Mouse (Mus musculus): ENCODE results near the gene Sytl1. TPM values are rescaled to one million over a fixed set of nuclear protein-coding genes. Genes with fewer than 3 reads are reported as not detected.

The Sytl1 gene
- total RNA-seq (2021), result under 1 TPM; 0.58 to 0.59 TPM

GRCm38 (mm10) chr4:133262882-133263281, at the start of gene Sytl1:
Gene Sytl1, minus strand, starts transcription at chr4:133263113.
- intact Hi-C loops (cut with DNase I), result no loop called here
- DNase-seq (ENCODE audit: extremely low spot score in 1 of 2, low spot score in 2 of 2), result no peak

DNA sequence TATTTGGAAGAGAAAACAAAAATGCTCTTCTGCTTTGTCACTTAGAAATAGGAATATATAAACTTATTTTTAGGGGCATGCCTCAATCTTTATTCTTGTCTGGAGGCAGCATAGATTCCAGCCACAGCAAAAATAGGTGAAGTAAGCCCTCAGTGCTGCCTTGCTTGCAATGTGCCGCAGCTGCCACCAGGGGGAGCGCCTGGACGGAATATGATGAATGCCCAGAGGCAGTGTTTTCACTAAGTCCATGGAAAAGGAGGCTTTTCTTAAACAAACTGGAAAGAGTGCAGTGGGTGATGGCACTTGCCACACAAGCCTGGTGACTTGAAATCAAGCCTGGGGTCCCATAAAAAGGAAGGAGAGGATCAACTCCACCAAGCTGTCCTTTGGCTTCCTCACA, 47.0 kb upstream of the Sytl1 start:
- intact Hi-C loops (cut with DNase I), result loop anchor here (5.0 kb wide), 3 partner anchors 32 to 142 kb away; no protein-coding TSS in a partner anchor
- peak; percentile 78 to 85 for DNase-seq (ENCODE audit: extremely low spot score in 1 of 2, low spot score in 2 of 2)

GRCm38 (mm10) chr4:133307331-133307730, 44.4 kb upstream of the Sytl1 start:
- intact Hi-C loops (cut with DNase I), result loop anchor here (5.0 kb wide), 1 partner anchor 35 kb away; no protein-coding TSS in a partner anchor
- DNase-seq (ENCODE audit: extremely low spot score in 1 of 2, low spot score in 2 of 2), result no peak

DNA sequence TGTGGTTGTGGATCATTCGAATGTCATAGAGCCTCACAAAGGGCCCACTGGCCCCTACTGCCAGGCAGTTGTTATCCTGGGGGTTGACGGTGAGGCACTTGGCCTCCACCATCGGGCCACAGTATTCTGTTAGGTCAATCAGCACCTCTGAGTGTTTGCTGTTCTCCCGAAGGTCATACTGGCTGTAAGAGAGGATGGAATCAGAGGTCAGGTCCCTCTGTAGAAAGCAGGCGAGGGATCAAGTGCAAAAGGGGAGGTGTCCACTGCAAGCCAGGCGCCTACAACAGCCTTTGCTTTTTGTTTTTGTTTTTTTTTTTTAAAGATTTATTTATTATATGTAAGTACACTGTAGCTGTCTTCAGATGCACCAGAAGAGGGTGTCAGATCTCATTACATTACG, 42.9 kb upstream of the Sytl1 start:
- intact Hi-C loops (cut with DNase I), result loop anchor here (5.0 kb wide), 1 partner anchor 36 kb away; no protein-coding TSS in a partner anchor

GRCm38 (mm10) chr4:133304770-133305169, 41.9 kb upstream of the Sytl1 start:
- intact Hi-C loops (cut with DNase I), result loop anchor here (5.0 kb wide), 1 partner anchor 38 kb away; no protein-coding TSS in a partner anchor
- no peak for DNase-seq (ENCODE audit: extremely low spot score in 1 of 2, low spot score in 2 of 2)

More for the DNA sequence above, 42.9 kb upstream of the Sytl1 start:
- DNase-seq (ENCODE audit: extremely low spot score in 1 of 2, low spot score in 2 of 2), result no peak

- intact Hi-C loops (cut with DNase I), result no loop called here
- DNase-seq (ENCODE audit: extremely low spot score in 1 of 2, low spot score in 2 of 2), result no peak
Observed at GRCm38 (mm10) chr4:133302668-133303067, 39.8 kb upstream of the Sytl1 start.

DNA sequence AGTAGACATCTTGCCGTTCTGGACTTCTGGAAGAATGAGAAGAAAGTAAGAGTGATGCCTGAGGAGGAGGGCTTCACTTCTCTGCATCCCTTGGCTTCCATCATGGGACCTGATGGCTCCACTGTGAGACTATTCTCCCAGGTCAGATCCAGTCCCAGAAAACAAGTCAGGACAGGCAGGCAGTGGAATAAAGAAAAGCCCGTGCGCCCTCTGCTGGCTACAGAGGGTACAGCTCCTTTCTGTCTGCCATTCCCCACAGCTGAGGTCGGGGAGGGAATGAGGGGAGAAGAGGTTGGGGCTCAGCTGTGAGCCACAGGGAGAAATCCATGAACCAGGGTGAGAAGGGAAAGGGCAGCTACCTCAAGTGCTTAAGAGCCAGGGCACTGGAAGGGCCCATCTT, 38.9 kb upstream of the Sytl1 start:
- intact Hi-C loops (cut with DNase I), result loop anchor here (2.0 kb wide), 1 partner anchor 291 kb away; the partner anchor contains the start of gene Ahdc1
- peak; percentile 64 to 73 for DNase-seq (ENCODE audit: extremely low spot score in 1 of 2, low spot score in 2 of 2)

DNA sequence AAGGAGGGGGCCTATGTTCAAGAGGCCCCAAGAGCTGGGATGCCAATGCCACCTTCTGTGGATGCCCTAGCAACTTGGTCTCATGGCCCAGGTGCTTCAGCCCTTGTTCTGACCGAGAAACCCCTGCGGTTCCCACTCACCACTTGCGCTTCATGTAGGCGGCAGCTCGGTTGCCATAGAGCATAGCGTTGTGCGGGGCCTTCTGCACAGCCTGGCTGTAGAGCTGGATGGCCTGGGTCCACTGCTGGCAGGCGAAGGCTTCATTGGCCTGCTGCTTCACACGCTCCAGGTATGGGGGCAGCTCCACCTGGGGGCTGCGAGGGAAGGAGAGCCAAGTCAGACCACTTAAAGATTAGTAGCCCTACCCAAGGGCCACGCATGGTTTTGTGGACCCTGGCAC, 37.5 kb upstream of the Sytl1 start:
- DNase-seq (ENCODE audit: extremely low spot score in 1 of 2, low spot score in 2 of 2), result no peak

DNA sequence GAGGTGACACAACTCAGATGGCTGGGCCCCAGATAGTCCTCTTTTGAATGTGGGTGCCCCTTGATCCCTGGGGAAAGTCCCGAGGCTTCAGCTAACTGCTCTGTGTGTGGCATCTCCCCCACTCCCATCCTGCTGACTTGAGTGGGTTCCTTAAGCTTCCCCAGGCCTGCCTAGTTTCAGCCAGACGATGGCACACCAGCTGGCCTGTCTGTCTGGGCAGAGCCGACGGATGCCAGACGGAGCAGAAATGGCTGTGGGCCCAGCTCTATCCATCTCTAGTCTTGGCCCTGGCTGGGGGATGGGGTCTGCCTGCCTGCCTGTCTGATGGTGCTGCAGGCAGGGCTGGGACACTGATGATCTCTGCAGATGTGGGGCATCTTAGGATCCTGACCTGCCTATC, 36.8 kb upstream of the Sytl1 start:
- intact Hi-C loops (cut with DNase I), result loop anchor here (2.0 to 10.0 kb wide), 3 partner anchors 87 to 355 kb away; partner anchors contain the start of genes Ahdc1, Cd164l2 and Gpr3
- DNase-seq (ENCODE audit: extremely low spot score in 1 of 2, low spot score in 2 of 2), result peak; percentile 62 to 72

More for the DNA sequence above, 37.5 kb upstream of the Sytl1 start:
- intact Hi-C loops (cut with DNase I), result loop anchor here (2.0 kb wide), 1 partner anchor 290 kb away; the partner anchor contains the start of gene Ahdc1

DNA sequence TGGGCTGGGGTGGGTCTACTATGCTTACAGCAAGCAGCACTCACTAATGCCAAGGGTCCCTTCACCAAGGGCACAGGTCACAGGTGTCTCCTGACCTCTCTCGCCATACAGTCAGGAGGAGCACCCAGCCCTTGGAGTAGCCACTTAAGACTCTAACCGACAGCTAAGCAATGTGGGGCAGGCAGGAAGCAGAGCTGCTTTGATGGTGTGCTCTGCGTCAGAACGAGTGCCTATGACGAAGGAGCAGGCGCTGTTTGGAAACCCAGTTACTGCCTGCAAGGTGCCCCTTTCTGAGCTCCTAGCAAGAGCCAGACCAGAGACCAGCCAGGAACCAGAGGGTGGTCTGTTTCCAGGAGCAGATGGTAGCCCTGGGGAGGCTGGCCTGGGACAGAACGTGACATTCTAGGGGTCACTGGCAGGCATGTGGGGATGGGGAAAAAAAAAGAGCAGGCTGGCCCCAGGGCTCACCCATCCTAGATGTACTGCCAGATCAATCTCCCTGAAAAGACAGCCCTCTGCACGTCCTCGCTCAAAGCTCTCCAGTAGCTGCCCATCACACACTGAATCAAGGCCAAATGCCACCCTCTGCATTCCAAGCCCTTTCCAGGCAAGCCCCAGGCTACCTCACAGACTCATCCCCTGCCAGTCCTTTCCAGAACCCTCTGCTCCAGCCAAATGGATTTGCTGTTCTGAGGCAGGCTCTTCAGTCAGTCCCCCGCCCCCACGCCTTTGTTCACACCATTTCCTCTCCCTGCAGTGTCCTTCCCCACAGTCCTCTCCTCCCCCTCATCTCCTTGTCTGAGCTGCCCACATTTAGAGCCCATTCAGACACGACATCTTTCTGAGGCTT, 35.8 kb upstream of the Sytl1 start:
- DNase-seq (ENCODE audit: extremely low spot score in 1 of 2, low spot score in 2 of 2), result peak in 1 of 2 experiments; percentile 78
- intact Hi-C loops (cut with DNase I), result loop anchor here (5.0 to 10.0 kb wide), 2 partner anchors 86 to 354 kb away; partner anchors contain the start of genes Cd164l2 and Gpr3

GRCm38 (mm10) chr4:133297801-133298238, 34.9 kb upstream of the Sytl1 start:
- intact Hi-C loops (cut with DNase I), result loop anchor here (5.0 to 10.0 kb wide), 2 partner anchors 86 to 353 kb away; partner anchors contain the start of genes Cd164l2 and Gpr3
- peak; percentile 86 to 92 for DNase-seq (ENCODE audit: extremely low spot score in 1 of 2, low spot score in 2 of 2)

DNA sequence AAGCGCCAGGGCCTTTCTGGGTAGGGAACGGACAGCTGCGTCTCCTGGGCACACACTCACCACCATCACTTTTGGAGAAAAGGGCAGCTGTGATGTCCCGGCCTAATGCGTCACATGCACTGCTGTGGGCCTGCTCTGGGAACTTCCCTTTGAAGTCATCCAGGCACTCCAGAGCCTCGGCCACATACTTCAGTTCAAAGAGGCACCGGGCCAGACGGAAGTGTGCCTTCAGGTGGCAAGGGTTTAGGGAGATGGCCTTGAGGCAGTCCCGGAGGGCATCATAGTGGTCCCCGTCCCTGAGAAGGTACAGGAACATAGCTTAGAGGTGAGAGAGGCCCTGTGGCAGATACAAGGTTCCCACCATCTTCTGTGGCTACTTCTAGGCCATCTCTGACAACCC, 34.4 kb upstream of the Sytl1 start:
- intact Hi-C loops (cut with DNase I), result loop anchor here (5.0 to 10.0 kb wide), 2 partner anchors 85 to 353 kb away; partner anchors contain the start of genes Cd164l2 and Gpr3
- no peak for DNase-seq (ENCODE audit: extremely low spot score in 1 of 2, low spot score in 2 of 2)

DNA sequence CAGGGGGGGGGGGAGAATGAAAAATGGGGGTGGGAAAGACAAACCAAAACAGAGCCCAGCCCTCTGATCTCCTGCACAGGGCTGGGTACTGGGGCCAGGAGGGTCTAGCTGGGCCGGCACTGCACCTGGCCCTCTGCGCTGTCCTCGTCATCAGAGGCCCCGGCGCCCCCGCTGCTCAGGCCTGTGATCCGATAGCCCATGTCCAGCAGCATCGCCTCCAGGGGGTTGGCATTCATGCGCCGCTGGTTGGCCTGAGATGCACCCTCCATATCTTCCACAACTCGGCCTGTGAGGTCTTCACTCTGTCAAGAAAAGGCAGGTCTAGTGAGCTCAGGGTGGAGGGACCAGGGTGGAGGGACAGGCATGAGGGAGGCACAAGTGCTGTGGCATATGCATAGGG, 31.2 kb upstream of the Sytl1 start:
- intact Hi-C loops (cut with DNase I), result loop anchor here (10.0 kb wide), 1 partner anchor 349 kb away; no protein-coding TSS in a partner anchor
- peak in 1 of 2 experiments; percentile 54 for DNase-seq (ENCODE audit: extremely low spot score in 1 of 2, low spot score in 2 of 2)

DNA sequence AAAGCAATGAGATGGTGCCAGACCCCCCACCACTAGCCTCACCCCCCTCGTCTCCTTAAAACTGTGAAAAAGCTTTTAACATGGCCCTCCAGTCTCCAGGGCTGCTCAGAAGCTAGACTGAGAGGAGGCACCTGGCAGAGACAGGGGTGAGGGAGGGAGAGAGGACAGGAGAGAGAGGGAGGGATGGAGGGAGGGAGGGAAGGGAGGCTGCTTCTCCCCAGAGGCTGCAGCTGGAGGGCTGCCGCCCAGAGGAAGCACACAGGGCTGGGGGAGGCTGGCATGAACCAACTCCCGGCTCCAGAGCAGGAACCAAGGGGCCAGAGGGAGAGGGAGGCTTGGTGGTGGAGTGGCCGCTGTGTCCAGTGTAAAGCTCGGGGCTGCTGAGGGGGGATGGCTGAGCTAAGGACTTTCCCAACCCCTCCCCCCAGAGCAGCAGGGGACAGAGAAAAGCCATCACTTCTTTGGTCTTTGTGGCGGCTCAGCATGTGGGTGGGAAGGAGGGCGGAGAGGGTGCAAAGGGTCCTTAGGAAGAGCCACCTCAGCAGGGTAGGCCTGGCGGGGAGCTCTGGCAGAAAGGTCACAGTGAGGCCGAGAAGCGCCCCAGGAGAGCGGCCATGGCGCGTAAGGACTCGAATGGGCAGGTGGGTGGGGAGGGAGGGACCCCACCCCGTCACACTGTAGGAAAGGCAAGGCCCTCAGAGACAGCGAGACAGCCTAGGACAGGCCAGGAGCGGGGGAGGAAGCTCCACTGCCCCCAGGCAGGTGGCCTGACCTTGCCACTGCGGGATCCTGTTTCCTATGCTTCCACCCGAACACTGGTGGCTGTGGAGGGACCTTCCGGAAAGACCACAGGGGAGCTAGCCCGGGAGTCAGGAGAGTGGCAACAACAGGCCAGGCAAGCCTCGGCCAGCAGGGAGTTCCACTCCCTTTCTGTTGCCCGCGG, 30.3 kb upstream of the Sytl1 start:
- DNase-seq (ENCODE audit: extremely low spot score in 1 of 2, low spot score in 2 of 2), result peak in 1 of 2 experiments; percentile 54
- intact Hi-C loops (cut with DNase I), result loop anchor here (10.0 kb wide), 1 partner anchor 348 kb away; no protein-coding TSS in a partner anchor

- intact Hi-C loops (cut with DNase I), result loop anchor here (10.0 kb wide), 1 partner anchor 348 kb away; no protein-coding TSS in a partner anchor
- no peak for DNase-seq (ENCODE audit: extremely low spot score in 1 of 2, low spot score in 2 of 2)
Observed at GRCm38 (mm10) chr4:133292405-133292804, 29.5 kb upstream of the Sytl1 start.

DNA sequence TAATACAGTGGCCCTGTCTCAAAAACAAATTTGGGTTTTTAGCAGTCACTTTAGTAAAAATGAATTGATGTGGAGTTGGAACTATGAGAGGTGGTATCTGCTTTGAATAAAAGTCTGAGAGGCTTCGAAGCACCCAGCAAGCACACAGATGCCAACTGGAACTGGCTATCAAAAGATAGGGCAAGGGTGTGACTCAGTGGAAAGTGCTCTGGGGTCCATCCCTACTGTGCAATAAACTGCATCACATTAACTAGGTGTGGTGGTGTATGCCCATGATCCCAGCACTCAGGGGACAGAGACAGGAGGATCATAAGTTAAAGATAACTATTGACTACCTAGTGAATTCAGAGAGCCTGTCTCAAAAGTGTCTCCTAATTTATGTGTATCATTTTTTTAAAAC, 28.3 kb upstream of the Sytl1 start:
- intact Hi-C loops (cut with DNase I), result loop anchor here (10.0 kb wide), 1 partner anchor 346 kb away; no protein-coding TSS in a partner anchor
- no peak for DNase-seq (ENCODE audit: extremely low spot score in 1 of 2, low spot score in 2 of 2)

- DNase-seq (ENCODE audit: extremely low spot score in 1 of 2, low spot score in 2 of 2), result no peak
- intact Hi-C loops (cut with DNase I), result no loop called here
Observed at GRCm38 (mm10) chr4:133286476-133287077, 23.7 kb upstream of the Sytl1 start.

DNA sequence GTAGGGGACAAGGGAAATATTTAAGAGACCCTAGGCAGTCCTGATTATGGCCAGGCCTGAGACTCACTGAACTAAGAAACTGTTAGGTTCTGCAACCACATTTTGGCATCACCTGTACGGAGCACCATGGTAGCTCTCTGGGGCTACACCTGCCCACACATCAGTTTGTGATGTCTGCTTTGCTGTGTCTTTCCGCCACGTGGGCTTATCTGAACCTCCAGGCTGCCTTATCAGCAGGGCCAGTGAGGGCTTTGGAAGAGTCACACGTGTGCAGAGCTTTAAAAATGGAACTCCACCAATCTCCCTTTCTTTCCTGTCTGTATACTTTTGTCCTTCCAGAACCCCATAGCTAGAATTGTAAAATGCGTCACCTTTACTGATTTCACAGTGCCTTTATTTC, 23.0 kb upstream of the Sytl1 start:
- no peak for DNase-seq (ENCODE audit: extremely low spot score in 1 of 2, low spot score in 2 of 2)
- intact Hi-C loops (cut with DNase I), result no loop called here

All from left cerebral cortex, postnatal 10 days (tissue).